Mouse (Mus musculus) embryonic fibroblast, embryonic 13.5 days (primary cell): ENCODE measurements around the gene Arfgap2. TPM values are rescaled to one million over a fixed set of nuclear protein-coding genes. Genes with fewer than 3 reads are reported as not detected.
A peak's percentile ranks its signal among the peaks of the same experiment; 100 is the strongest.

ENCODE experiments used
- H3K27ac ChIP-seq: 2 replicates; pipeline ENCODE4 v1.5.1; 2012; ENCODE audit warnings: low read length, control low read depth, inconsistent platforms; ENCODE audit not compliant: insufficient read depth
- H3K4me1 ChIP-seq: 2 replicates; pipeline ENCODE4 v1.6.1; 2011; ENCODE audit warnings: low read length; ENCODE audit not compliant: control insufficient read depth, insufficient read depth
- H3K4me3 ChIP-seq: 2 replicates; pipeline ENCODE4 v1.5.1; 2011; ENCODE audit warnings: mild to moderate bottlenecking, control low read depth, low read length; ENCODE audit not compliant: insufficient read depth
- CTCF ChIP-seq: IDR thresholded peaks from 2 replicates; pipeline ENCODE4 v1.5.1; 2011; ENCODE audit warnings: mild to moderate bottlenecking, control low read depth, low read length, moderate library complexity, borderline replicate concordance; ENCODE audit not compliant: insufficient read depth
- POLR2A ChIP-seq: IDR thresholded peaks from 2 replicates; pipeline ENCODE4 v1.6.1; 2011; ENCODE audit warnings: low read depth, mild to moderate bottlenecking, control low read depth, low read length, moderate library complexity
- polyA plus RNA-seq: library from polyadenylated mRNA; stranded (reverse); fragments of >200 nt; gene quantifications from 2 replicates; pipeline ENCODE4 v1.2.4, GENCODE M21; 2011; ENCODE audit warnings: low read depth; ENCODE audit not compliant: missing spikeins, insufficient read length

Arfgap2 gene
- polyA plus RNA-seq, 1 experiment = 67.0 TPM

GRCm38 (mm10) chr2:91284375-91285199 is 19.8 kb downstream of the Arfgap2 start:
- Histone ChIP-seq H3K27ac (no peak overlapping the region), H3K4me1 (no peaks in the 10 kb centered on the region), H3K4me3 (no peak overlapping the region)
- no peak for TF ChIP-seq CTCF
- TF ChIP-seq POLR2A = no peak

GRCm38 (mm10) chr2:91285885-91286505 is 21.2 kb downstream of the Arfgap2 start:
- peak; percentile 95 for TF ChIP-seq CTCF
- no peak for TF ChIP-seq POLR2A
- Histone ChIP-seq H3K4me1 (no peaks in the 10 kb centered on the region), H3K4me3 (no peak overlapping the region), H3K27ac (no peak overlapping the region)

GRCm38 (mm10) chr2:91287563-91287962 is 22.8 kb downstream of the Arfgap2 start:
- no peaks in the 10 kb centered on the region for H3K4me1 ChIP-seq
- no peak overlapping the region for H3K27ac ChIP-seq
- H3K4me3 ChIP-seq = no peak overlapping the region
- no peak for TF ChIP-seq POLR2A
- no peak for TF ChIP-seq CTCF

GRCm38 (mm10) chr2:91291197-91292007 is 26.6 kb downstream of the Arfgap2 start:
- Histone ChIP-seq H3K27ac (no peak overlapping the region), H3K4me1 (no peaks in the 10 kb centered on the region)
- TF ChIP-seq POLR2A = no peak
- no peak for TF ChIP-seq CTCF

GRCm38 (mm10) chr2:91294226-91294625 is 29.5 kb downstream of the Arfgap2 start:
- no peak for TF ChIP-seq POLR2A
- TF ChIP-seq CTCF = no peak

More at GRCm38 (mm10) chr2:91291197-91292007, 26.6 kb downstream of the Arfgap2 start:
- no peak overlapping the region for H3K4me3 ChIP-seq

GRCm38 (mm10) chr2:91295895-91296294 is 31.1 kb downstream of the Arfgap2 start:
- H3K4me1 ChIP-seq = peaks cover 6% of the 10 kb centered on the region; the same call in 1 of the 2 replicates
- no peak overlapping the region for H3K27ac ChIP-seq
- TF ChIP-seq CTCF (no peak), POLR2A (no peak)
- H3K4me3 ChIP-seq = no peak overlapping the region

More at GRCm38 (mm10) chr2:91294226-91294625, 29.5 kb downstream of the Arfgap2 start:
- no peak overlapping the region for H3K27ac ChIP-seq
- H3K4me3 ChIP-seq = no peak overlapping the region
- peaks cover 2% of the 10 kb centered on the region; the same call in 1 of the 2 replicates for H3K4me1 ChIP-seq

GRCm38 (mm10) chr2:91299156-91299555 is 34.4 kb downstream of the Arfgap2 start:
- TF ChIP-seq POLR2A (no peak), CTCF (no peak)
- H3K4me1 ChIP-seq = peaks cover 6% of the 10 kb centered on the region; the same call in 1 of the 2 replicates
- H3K27ac ChIP-seq = peak overlapping the region; percentile 58
- no peak overlapping the region for H3K4me3 ChIP-seq

GRCm38 (mm10) chr2:91300784-91301183 is 36.0 kb downstream of the Arfgap2 start:
- peaks cover 6% of the 10 kb centered on the region; the same call in 1 of the 2 replicates for H3K4me1 ChIP-seq
- no peak overlapping the region for H3K4me3 ChIP-seq
- TF ChIP-seq POLR2A (no peak), CTCF (no peak)
- H3K27ac ChIP-seq = no peak overlapping the region

- TF ChIP-seq POLR2A (no peak), CTCF (no peak)
- Histone ChIP-seq H3K27ac (no peak overlapping the region), H3K4me1 (peaks cover 6% of the 10 kb centered on the region; the same call in 1 of the 2 replicates), H3K4me3 (no peak overlapping the region)
Observed at GRCm38 (mm10) chr2:91301836-91302235, 37.1 kb downstream of the Arfgap2 start.
